Mouse (Mus musculus) small intestine, adult 2 months (tissue): Measurements from ENCODE around the gene Gm20388. TPM values are rescaled to one million over a fixed set of nuclear protein-coding genes. Genes with fewer than 3 reads are reported as not detected.
"Not testable (repeated sequence)": the region's sequence is repeated elsewhere in the genome, so short reads cannot be mapped to it uniquely, and the experiment has no call there.

ENCODE experiments used
- H3K27ac ChIP-seq: fragments of 200-500 bp; 2 replicates; pipeline ENCODE4 v1.5.1; 2012; ENCODE audit warnings: low read depth, low read length, control low read depth, inconsistent platforms; ENCODE audit not compliant: insufficient read depth
- H3K27me3 ChIP-seq: fragments of 200-500 bp; 2 replicates; pipeline ENCODE4 v1.6.1; 2012; ENCODE audit warnings: mild to moderate bottlenecking, moderate library complexity, low read length, inconsistent platforms; ENCODE audit not compliant: control insufficient read depth, insufficient read depth
- H3K36me3 ChIP-seq: fragments of 200-500 bp; 2 replicates; pipeline ENCODE4 v1.6.1; 2012; ENCODE audit warnings: mild to moderate bottlenecking, low read length, control low read depth, inconsistent platforms; ENCODE audit not compliant: control insufficient read depth, insufficient read depth
- H3K4me1 ChIP-seq: fragments of 200-500 bp; 2 replicates; pipeline ENCODE4 v1.6.1; 2012; ENCODE audit warnings: low read length, inconsistent platforms, mixed read lengths; ENCODE audit not compliant: control insufficient read depth, insufficient read depth, insufficient read length
- H3K4me3 ChIP-seq: fragments of 200-500 bp; 2 replicates; pipeline ENCODE4 v1.5.1; 2012; ENCODE audit warnings: low read depth, mild to moderate bottlenecking, control low read depth, inconsistent platforms, low read length, moderate library complexity
- CTCF ChIP-seq: fragments of 200-500 bp; IDR thresholded peaks from 2 replicates; pipeline ENCODE4 v1.5.1; 2012; ENCODE audit warnings: low read depth, mild to moderate bottlenecking, control low read depth, inconsistent platforms, low read length, moderate library complexity, mixed read lengths; ENCODE audit not compliant: insufficient replicate concordance, insufficient read length; ENCODE audit errors: extremely low read depth
- POLR2A ChIP-seq: fragments of 200-500 bp; IDR thresholded peaks from 2 replicates; pipeline ENCODE4 v1.6.1; 2012; ENCODE audit warnings: low read depth, mild to moderate bottlenecking, control low read depth, inconsistent platforms, low read length, moderate library complexity
- WGBS: fragments of 180-500 bp; shearing (Covaris S2); methylation state at CpG from one replicate; pipeline ENCODE4 v1.1.7; 2018; 5-methylcytosine and 5-hydroxymethylcytosine counted together
- polyA plus RNA-seq: library from polyadenylated mRNA; depleted of rRNA; stranded (reverse); fragments of >200 nt; gene quantifications from 2 replicates; pipeline ENCODE4 v1.2.3, GENCODE M21; 2012

Gene Gm20388
- polyA plus RNA-seq, 1 experiment = 37.3 TPM

GRCm38 (mm10) chr8:123041008-123041773 lies 3130.6 kb downstream of the Gm20388 start:
- peak overlapping the region; percentile 81 for H3K27ac ChIP-seq
- peak overlapping the region; percentile 99 for H3K4me3 ChIP-seq
- H3K36me3 ChIP-seq = peaks cover 3% of the 10 kb centered on the region; the same call in 1 of the 2 replicates
- H3K27me3 ChIP-seq = no peaks in the 10 kb centered on the region
- under 1% methylated on average over 70 of the region's 71 CpGs for WGBS
- H3K4me1 ChIP-seq = peaks cover 27% of the 10 kb centered on the region
- TF ChIP-seq POLR2A (peak; percentile 46; the same call in 1 of the 2 replicates), CTCF (no peak)

GRCm38 (mm10) chr8:123041774-123042105 lies 3131.1 kb downstream of the Gm20388 start:
- H3K36me3 ChIP-seq = peaks cover 3% of the 10 kb centered on the region; the same call in 1 of the 2 replicates
- WGBS = under 1% methylated on average over 60 of the region's 60 CpGs
- no peak for TF ChIP-seq POLR2A
- peak overlapping the region; percentile 81 for H3K27ac ChIP-seq
- no peaks in the 10 kb centered on the region for H3K27me3 ChIP-seq
- peaks cover 24% of the 10 kb centered on the region for H3K4me1 ChIP-seq
- H3K4me3 ChIP-seq = peak overlapping the region; percentile 99

- Histone ChIP-seq H3K4me1 (peaks cover 25% of the 10 kb centered on the region), H3K4me3 (peak within 1 kb of the TSS; percentile 99), H3K36me3 (peaks cover 3% of the 10 kb centered on the region; the same call in 1 of the 2 replicates), H3K27ac (peak within 1 kb of the TSS; percentile 98), H3K27me3 (no peaks in the 10 kb centered on the region)
- under 1% methylated on average over 89 of the region's 91 CpGs for WGBS
- TF ChIP-seq CTCF (no peak), POLR2A (peak; percentile 99)
These were observed 3131.7 kb downstream of the Gm20388 start, which contains the start of gene Ankrd11 for GRCm38 (mm10) chr8:123042158-123042973. Gene Ankrd11, minus strand, starts transcription at chr8:123042277.

- Histone ChIP-seq H3K27me3 (no peaks in the 10 kb centered on the region), H3K36me3 (peaks cover 3% of the 10 kb centered on the region; the same call in 1 of the 2 replicates), H3K4me3 (peak overlapping the region; percentile 72), H3K27ac (peak overlapping the region; percentile 98), H3K4me1 (peaks cover 28% of the 10 kb centered on the region)
- 2% methylated on average over 22 of the region's 22 CpGs for WGBS
- no peak for TF ChIP-seq POLR2A
- TF ChIP-seq CTCF = no peak
These were observed 3132.5 kb downstream of the Gm20388 start for GRCm38 (mm10) chr8:123042974-123043625.

- Histone ChIP-seq H3K4me3 (no peak overlapping the region), H3K27ac (peak overlapping the region; percentile 20; the same call in 1 of the 2 replicates), H3K27me3 (no peaks in the 10 kb centered on the region), H3K4me1 (peaks cover 35% of the 10 kb centered on the region), H3K36me3 (peaks cover 3% of the 10 kb centered on the region; the same call in 1 of the 2 replicates)
- TF ChIP-seq POLR2A = no peak
- no peak for TF ChIP-seq CTCF
- WGBS = 47% methylated on average over 3 of the region's 3 CpGs
These were observed 3133.3 kb downstream of the Gm20388 start for GRCm38 (mm10) chr8:123043941-123044340.

- not testable (repeated sequence) for H3K27me3 ChIP-seq, H3K36me3 ChIP-seq, H3K27ac ChIP-seq, H3K4me3 ChIP-seq
- H3K4me1 ChIP-seq = peaks cover 35% of the 10 kb centered on the region
- WGBS = 90% methylated on average over 23 of the region's 23 CpGs
These were observed 3134.2 kb downstream of the Gm20388 start for GRCm38 (mm10) chr8:123044743-123045425.
